Mouse (Mus musculus) spleen, adult 18-20 months (tissue): ENCODE data around the gene Spred2.

Source experiments
- DNase-seq, 2 experiments: peaks; one replicate each; pipeline ENCODE4 v3.0.0; 2022; ENCODE audit warnings: mixed read lengths in 2 of 2

The Spred2 gene

DNA sequence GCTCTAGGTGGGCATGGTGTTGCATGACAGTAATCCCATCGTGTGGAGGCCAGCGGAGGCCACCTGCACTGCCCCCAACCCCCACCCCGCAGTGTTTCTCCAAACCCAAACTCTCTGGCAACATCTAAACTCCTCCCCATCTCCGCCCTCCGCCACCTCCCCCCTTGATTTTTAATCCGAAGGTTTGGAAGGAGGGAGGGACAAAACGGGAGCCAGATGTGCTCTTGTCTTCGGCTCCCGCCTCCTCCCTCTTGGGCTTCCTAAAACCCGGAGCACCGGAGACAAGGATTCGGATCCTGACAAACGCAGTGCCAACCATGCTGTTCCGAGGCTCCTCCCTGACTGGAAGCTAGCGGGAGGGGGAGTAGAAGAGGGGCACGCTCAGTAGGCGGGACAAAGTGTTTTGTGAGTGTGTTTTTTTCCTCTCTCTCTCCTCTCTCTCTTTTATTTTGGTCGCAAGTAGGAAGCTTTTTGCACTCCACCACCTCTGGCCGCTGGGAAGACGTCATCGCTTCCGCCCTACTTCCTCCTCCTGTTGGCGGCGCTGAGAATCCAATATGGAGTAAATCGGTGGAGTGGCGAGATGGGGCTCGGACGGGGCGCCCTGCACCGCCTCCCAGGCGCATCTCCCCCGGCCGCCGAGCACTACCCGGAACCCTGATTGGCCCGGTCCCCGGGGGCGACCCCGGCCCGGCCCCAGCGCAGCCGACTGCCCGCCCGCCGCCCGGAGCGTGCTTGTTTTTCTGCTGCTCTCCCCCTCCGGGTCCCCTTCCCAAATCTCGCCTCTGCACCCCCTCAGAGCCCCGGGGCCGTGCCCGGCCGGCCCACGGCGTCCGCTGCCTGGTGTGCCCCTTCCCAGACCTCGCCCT lies at the start of gene Spred2:
Gene Spred2, plus strand, starts transcription at position 488 of the 869 bp plus-strand sequence.
- peak; percentile 50 to 59 for DNase-seq

DNA sequence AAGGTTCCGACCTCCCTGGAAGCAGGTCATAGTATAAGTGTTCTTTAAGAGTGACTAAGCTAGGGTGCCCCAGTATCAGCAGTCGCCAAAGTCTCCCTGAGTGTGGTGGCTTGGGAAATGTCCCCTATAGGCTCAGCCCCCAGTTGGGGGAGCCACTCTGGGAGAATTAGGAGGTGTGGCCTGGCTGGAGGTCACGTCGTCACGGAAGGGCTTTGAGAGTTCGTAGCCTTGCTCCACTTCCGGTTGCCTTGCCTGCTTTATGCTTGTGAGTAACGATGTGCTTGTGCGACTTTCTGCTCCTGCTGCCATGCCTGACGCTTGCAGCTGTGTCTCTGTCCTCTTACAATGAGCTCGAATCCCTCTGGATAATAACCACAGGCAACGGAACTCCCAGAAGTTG lies 48.6 kb upstream of the Spred2 start:
- no peak for DNase-seq

DNA sequence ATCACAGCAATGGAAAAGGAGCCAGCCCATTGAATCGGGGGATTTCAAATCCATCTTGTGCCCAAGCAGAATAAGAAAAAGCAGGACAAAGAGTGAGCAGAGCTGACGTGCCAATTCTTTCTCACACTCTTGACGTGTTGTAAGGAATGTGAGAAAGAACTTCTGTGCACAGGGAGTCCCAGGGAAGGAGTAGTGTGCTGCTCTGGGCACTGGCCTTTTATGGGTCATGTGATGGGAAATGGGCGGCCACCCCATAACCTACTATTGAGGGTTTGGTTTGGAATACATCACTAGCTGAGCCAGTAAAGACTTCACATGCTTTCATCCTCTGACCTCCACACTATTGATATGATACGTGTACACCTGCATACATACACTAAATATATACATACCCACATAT lies 48.2 kb upstream of the Spred2 start:
- no peak for DNase-seq

DNA sequence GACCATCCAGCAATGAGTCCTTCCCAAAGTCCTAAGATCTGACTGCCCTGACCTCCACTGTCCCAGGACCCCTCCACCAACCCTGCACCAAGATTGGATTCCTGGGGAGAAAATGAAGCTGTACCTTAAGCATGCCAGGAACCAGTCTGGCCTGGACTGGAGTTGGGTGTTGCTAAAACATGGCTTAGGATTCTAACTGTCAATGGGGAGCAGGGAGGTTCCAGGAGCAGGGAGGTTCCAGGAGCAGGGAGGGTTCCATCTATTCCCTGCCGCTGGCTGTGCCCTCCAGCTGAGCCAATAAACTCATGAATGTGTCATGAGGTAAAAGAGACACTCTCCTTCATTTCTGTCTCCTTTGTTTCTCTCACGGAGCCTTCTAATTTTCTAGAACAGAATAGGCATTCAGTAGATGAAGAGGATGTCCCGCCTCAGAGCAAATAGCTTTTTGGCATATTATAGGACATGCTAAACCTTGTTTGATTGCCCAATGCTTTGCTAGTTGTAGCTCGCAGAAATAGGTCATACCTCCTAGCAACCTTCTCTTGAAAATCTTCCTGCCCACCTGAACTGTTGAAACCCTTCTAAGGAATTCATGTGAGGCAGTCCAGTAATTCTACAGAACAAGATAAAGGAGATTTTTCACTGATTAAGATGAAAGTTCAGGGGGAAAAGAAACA lies 46.8 kb upstream of the Spred2 start:
- no peak for DNase-seq

DNA sequence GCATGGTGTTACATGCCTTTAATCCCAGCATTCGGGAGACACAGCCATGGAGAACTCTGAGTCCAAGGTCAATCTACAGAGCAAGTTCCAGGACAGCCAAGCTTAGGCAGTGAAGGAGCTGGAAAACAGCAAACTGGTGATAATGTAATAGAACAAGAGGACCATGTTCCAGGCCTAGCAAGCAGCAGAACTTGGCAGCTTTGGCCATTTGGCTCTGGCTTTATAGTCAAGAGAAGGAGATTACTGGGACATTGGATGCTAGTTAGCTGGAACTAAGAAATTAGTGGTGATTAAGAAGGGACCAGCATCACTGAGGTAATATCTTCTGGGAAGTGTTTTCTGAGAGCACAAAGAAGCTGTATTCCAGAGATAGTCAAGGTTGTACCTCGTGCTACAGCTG lies 42.8 kb upstream of the Spred2 start:
- no peak for DNase-seq

DNA sequence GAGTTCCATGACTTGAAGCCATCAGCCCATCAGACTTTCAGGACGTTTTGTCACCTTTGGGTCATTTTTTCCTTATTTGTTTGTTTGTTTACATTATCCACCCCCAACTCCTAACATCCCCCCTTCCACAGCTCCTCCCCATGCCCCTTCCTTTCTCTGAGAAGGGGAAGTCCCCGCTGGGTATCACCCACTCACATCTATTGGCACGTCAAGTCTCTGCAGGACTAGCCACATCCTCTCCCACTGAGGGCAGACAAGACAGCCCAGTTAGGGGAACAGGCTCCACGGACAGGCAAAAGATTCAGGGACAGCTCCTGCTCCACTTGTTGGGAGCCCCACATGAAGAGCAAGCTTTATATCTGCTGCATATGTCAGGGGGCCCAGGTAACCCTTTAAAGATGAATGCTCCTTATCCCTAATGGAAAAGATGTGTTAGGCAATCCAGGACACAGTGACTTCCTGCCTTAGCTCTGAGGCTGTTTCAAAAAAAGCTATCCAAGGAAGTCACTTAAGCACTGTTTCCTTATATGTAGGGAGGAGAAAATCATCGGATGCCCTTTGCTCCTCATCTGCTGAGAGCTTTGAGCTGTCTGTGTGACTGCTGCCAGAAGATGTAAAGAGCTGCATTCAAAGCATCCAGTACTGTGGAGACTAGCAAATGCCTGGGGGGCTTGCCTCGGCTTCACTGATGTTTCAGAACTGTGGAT lies 33.3 kb upstream of the Spred2 start:
- DNase-seq, result no peak

DNA sequence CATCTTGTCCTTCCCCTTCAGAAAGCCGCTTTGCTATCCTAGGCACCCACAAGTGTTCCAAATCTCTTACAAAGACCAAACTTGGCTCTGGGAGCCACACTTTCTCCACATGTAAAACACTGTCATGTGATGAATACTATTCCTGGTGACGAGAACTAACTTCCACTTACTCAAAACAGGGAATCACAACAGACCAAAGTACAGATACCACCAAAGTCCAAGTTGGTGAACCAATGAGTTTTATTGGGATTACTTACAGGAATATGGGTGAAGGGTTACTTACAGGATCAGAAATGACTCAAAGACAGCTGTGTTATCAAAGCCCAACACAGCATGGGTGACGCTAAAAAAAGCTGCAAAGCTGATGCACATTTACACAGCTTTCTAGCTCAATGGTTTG lies 30.9 kb upstream of the Spred2 start:
- no peak for DNase-seq

DNA sequence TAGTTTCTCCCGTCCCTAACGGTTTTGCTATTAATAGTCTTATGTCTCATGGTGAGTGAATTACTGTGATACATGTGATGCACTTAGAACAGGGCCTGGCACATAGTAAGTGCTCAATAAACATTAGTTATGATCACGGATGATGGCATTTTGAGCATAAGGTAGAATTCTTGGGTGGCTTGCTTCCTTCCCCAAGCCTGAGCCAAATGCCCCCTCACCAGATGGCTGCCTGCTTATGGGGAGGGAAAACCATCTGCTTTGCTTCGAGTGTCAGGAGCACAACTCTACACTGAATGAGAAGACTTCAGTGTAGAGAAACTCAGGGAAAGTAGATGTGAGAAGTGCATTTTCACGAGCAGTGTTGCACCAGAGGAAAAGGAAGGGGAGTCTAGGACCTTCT lies 24.6 kb upstream of the Spred2 start:
- DNase-seq, result no peak

DNA sequence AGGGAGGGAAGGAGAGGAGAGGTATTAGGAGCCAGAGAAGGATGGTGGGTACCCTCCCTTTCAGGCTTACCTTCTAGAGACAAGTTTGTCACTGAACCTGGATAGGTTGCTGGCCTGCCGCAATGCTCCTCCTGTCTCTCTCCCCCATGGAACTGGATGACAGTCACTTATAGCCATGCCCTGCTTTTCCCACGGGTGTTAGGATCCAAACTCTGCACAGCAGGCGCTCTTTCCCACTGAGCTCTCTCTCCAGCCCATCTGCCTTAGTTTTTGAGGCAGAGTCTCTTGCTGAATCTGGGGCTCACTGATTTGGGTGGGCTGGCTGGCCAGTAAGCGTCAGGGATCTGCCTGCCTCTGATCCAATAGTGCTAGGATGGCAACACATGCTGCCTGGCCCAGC lies 23.5 kb upstream of the Spred2 start:
- no peak for DNase-seq

DNA sequence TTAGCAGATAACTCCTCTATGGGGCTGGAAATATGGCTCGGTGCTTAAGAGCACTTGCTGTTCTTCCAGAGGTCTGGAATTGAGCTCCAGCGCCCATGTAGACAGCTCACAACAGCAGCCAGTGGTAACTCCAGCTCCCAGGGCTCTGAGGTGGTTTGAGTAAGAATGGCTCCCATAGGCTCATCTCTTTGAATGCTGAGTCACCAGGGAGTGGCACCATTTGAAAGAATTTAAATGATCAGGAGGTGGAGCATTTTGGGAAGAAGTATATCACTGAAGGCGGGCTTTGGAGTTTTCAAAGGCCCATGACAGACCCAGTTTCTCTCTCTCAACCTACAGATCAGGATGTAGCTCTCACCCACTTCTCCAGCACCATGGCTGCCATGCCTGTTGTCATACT lies 13.0 kb upstream of the Spred2 start:
- no peak for DNase-seq

DNA sequence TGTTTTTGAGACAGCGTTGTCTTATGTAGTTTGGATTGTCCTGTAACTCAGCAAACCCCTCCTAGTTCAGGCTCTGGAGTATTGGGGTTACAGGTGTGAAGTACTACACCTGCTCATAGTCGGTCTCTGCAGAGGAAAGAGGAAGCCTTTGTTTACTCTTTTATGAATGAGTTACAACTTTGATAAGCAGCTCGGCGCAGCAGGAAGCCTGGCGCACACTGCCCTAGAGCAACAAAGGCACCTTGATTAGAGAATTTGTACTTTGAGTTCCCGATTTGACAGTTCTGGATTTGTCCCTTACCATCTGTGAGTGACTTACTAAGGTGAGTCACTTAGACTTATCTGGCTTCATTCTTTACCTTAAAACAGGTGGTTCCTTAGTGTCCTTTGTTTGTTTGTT lies 12.0 kb upstream of the Spred2 start:
- no peak for DNase-seq

DNA sequence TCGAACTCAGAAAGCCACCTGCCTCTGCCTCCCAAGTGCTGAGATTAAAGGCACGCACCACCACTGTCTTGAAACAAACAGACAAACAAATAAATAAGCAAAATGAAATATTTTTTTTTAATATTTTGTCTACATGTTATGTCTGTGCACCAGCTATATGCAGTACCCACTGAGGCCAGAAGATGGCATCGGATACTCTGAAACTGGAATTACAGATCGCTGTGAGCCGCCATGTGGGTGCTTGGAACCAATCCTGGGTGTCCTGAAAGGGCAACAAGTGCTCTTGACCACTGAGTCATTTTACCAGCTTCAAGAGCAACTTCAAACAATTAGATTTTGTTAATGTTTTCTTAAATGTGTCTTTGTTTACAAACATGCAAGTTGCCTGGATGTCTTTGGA lies 11.5 kb upstream of the Spred2 start:
- DNase-seq, result no peak

DNA sequence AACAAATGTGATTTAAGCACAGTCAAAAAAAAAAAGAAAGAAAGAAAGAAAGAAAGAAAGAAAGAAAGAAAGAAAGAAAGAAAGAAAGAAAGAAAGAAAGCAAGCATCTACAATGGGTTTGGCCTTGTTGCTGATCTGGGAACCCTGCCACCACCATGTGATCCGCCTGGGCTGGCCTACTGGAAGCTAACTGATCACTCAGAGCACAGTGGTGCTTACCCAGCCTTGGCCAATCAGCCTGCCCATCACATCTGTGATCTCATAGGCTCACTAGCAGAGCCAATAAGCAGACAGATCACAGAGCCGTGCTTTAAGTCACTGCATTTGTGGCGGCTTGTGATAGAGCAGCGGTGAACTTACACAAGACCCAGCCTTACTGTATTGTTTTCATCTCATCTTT lies 10.4 kb upstream of the Spred2 start:
- no peak for DNase-seq

DNA sequence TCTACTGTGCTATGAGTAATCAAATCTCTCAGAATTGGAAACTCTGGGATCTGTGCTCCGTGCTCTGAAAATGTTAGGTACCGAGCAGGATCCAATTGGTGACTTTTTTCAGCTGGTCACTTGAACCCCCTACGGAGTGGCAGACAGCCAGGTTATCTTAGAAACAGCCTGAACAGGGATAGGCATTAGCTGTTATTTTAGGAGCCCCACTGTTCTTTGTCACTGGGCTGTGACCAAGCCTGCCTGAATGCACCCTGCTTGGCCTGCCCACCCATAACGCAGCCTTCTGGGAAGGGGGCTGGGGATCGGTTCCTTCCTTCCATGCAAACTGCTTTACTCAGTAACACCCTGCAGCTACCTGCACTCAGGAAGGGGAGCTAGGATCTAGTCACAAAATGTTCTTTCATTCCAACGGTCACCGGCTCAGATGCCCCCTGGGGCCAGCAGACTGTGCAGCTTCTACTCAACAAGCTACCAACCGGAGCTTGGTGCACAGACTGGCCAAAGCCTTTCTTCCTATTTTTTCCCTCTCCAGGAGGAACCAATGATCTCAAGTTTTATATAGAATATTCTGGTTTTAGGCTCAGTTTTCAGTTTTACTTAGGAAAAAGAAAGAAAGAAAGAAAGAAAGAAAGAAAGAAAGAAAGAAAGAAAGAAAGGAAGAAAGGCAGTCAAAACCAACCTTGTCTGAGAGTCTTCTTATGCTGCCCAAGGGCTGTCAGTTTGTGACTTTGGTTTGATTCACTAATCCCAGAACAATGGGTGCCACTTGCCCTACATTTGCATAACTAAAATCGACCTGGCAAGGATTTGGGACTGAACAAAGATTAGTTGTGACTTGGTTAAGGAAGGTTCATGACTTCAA lies 6.6 kb upstream of the Spred2 start:
- DNase-seq, result no peak

DNA sequence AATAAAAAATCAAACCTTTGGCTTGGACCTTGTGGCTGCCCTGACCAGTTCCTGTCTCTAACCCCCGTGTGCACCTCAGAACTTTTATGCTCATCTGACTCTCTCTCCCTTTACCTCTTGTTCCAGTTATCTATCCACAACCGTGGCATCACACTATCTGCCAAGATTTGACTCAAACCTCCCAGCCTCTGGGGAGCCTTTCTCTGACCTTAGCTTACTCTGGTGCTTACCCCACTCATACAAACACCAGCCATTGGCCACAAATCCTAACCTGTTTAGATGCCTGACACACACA lies 6.0 kb upstream of the Spred2 start:
- no peak for DNase-seq

DNA sequence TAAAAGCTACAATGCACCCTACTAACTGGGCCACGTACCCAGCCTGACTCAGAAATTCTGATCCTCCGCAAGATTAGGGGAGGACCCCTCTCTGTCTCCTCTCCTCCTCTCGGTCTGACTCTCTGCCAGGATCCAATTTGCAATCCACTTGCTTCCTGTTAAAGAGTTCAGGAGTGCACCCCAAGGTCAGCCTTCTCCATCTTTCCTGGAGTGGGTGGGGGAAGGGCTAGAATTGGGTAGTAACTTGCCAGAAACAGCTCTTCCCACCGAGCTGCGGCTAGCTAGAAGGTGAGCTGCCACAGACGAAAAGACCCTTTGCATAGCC lies 4.8 kb upstream of the Spred2 start:
- DNase-seq, result peak in 1 of 2 experiments; percentile 6

DNA sequence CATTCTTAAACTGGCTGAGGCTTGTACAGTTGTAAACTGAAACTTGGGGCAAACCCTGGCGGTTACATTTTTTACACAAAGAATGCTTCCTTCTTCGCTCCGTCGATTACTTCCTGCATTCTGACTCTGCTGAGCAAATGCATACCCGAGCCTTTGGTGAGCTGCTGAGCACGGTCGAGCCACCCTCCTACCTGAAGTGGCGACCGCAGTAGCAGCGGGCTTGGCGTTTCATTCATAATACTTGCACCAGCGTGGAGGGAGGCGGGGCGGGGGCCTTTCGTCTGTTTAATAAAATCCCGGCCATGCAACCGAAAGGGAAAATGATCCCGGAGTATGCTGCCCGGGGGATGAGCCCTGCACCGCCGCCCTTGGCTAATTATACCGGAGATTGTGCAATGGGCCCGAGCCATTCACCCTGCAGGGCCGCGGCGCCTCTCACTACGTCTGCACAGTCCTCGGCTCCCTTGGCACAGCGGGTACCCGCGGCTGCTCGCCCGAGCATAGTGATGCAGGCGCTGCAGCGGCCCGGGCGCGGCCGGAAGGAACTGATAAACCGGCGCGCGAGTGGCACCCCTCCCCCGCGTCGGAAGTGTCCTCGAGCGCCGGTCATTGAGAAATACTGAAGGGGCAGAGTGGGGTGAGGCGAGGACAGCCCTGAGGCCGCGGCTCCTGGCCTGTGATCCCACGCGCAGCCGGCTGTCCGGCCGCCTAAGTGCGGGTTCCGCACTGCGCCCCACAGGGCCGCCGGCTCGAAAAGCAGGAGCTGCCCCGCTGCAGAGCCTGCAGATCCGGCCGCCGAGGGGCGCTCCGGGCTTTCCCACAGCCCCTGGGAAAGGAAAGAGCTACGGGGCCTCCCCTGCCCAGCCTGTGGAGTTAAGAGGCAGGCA lies 4.1 kb upstream of the Spred2 start:
- peak; percentile 69 to 78 for DNase-seq

DNA sequence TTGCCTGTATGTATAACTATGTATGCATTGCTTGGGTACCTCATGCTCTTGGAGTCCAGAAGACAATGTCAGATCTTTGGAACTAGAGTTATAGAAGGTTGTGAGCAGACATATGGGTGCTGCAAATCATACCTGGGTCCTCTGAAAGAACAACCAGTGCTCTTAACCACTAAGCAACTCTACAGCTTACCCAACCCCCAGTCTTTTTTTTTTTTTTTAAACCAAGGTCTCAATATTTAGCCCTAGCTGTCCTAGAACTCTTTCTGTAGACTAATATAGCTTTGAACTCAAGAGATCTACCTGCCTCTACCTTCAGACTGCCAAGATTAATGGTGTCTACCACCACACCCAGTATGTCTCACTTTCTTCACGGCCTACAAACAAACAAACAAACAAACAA lies 2.5 kb upstream of the Spred2 start:
- DNase-seq, result no peak

DNA sequence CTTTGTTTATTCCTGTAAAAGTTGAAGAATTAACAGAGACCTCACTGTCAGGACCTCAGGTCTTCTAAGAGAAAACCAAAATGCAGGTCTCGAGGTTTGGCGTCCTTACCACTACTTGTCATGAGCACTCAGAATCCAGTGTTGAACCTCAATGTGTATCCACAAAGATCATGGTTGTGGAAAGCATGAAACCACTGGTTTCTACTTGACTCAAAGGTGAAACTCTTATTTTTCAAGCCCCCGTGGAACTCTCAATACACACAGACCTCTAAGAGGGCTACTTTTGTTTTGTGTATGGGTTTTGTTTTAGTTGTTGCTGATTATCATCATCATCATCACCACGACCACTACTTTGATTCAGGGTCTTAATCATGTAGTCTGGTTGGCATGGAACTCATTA lies 2.0 kb upstream of the Spred2 start:
- DNase-seq, result no peak

DNA sequence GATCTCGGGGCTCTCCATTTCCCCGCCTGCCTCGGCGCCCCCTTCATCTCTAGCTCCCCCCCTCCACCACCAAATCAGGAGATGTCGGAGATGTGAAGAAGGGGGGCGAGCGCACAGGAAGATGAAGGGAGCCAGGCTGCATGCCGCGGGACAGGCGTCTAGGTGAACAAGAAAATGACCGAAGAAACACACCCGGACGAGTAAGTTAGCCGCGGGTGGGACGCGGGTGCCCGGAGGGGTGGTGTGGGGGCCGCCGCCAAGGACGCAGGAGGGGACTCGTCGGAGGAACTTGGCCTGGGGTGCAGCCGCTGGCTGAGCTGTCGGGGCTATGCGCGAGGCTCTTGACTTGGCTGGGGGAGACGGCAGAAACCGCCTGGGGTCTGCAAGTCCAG lies 578 bp downstream of the Spred2 start:
- peak; percentile 41 to 45 for DNase-seq

DNA sequence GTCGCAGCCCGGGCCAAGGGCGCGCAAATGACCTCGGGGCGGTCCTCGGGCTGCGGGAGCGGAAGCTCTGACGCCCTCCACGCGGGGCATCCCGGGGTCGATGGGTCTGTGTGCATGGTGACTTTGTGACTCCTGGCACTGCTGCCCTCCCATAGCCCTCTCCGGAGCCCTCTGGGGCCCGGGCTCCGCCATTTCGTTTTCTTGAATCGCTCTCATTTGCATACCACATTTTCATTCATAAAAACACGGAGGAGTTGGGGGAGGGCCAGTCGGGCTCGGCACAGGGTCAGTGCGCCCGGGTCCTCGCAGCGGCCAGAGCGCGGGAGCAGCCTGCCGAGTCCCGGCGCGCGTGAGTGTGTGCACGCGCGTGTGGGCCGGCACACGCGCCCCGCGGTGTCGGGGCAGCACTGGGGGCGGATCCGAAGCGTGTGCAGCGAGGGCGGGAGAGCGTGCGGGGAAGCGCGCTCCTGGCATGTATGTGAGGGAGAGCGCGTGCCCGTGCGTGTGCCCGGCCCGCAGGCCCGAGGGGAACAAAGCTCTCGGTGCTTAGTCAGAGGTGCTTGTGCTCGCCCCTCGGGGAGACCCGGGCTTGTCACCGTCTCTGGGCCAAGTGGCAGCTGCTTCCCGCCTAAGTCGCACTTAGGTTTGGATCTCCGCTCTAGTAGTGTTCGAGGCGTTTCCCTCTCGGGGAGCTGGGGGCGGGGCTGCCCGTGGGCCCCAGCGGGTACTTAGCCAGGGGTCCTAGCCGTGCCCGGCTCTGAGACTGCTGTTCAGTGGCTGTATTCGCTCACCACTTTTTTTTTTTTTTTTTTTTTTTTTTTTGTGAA lies 1.2 kb downstream of the Spred2 start:
- peak; percentile 32 to 61 for DNase-seq
